Mouse (Mus musculus) E14TG2a.4 (cell line): ENCODE data around the gene Mgat4a.

Source experiments
- H3K27me3 ChIP-seq: 2 replicates; pipeline ENCODE4 v1.6.1; 2014; ENCODE audit warnings: low read length, control low read depth; ENCODE audit not compliant: insufficient read depth
- H3K36me3 ChIP-seq: 2 replicates; pipeline ENCODE4 v1.6.1; 2014; ENCODE audit warnings: low read length, control low read depth; ENCODE audit not compliant: insufficient read depth
- H3K4me1 ChIP-seq: replicated peaks from 2 replicates; pipeline ENCODE4 v1.6.1; 2014; ENCODE audit warnings: low read depth, low read length, control low read depth
- H3K4me3 ChIP-seq: replicated peaks from 2 replicates; pipeline ENCODE4 v1.5.1; 2014; ENCODE audit warnings: mild to moderate bottlenecking, low read length
- H3K9me3 ChIP-seq: 2 replicates; pipeline ENCODE4 v1.6.1; 2014; ENCODE audit warnings: low read length, control low read depth
- CTCF ChIP-seq: conservative IDR thresholded peaks from 2 replicates; pipeline ENCODE4 v1.5.1; 2014; ENCODE audit warnings: low read length
- NANOG ChIP-seq: IDR thresholded peaks from 2 replicates; pipeline ENCODE4 v1.6.1; 2014; ENCODE audit warnings: borderline replicate concordance, low read length, mixed read lengths
- POU5F1 ChIP-seq: IDR thresholded peaks from 2 replicates; pipeline ENCODE4 v1.6.1; 2014; ENCODE audit warnings: low read length, borderline replicate concordance

The Mgat4a gene

GRCm38 (mm10) chr1:37477928-37478327 is 62.9 kb downstream of the Mgat4a start:
- Histone ChIP-seq H3K4me3 (no peak overlapping the region), H3K4me1 (no peaks in the 10 kb centered on the region; the same call in 1 of the 2 replicates), H3K9me3 (no peaks in the 10 kb centered on the region), H3K27me3 (no peaks in the 10 kb centered on the region), H3K36me3 (no peaks in the 10 kb centered on the region)
- TF ChIP-seq CTCF, result no peak
- TF ChIP-seq POU5F1, result no peak
- TF ChIP-seq NANOG, result no peak

GRCm38 (mm10) chr1:37477250-37477649 is 63.6 kb downstream of the Mgat4a start:
- Histone ChIP-seq H3K27me3 (no peaks in the 10 kb centered on the region), H3K4me1 (no peaks in the 10 kb centered on the region; the same call in 1 of the 2 replicates)
- TF ChIP-seq POU5F1 (no peak), NANOG (no peak), CTCF (no peak)

GRCm38 (mm10) chr1:37475312-37475711 is 65.5 kb downstream of the Mgat4a start:
- TF ChIP-seq NANOG, result no peak
- TF ChIP-seq POU5F1, result no peak
- TF ChIP-seq CTCF, result no peak
- H3K36me3 ChIP-seq, result no peaks in the 10 kb centered on the region
- no peaks in the 10 kb centered on the region for H3K9me3 ChIP-seq
- no peaks in the 10 kb centered on the region for H3K4me1 ChIP-seq
- H3K4me3 ChIP-seq, result no peak overlapping the region
- H3K27me3 ChIP-seq, result no peaks in the 10 kb centered on the region

More at GRCm38 (mm10) chr1:37477250-37477649, 63.6 kb downstream of the Mgat4a start:
- no peaks in the 10 kb centered on the region for H3K36me3 ChIP-seq
- no peaks in the 10 kb centered on the region for H3K9me3 ChIP-seq
- H3K4me3 ChIP-seq, result no peak overlapping the region

- H3K4me3 ChIP-seq, result no peak overlapping the region
- H3K27me3 ChIP-seq, result no peaks in the 10 kb centered on the region
- TF ChIP-seq POU5F1 (no peak), CTCF (no peak), NANOG (no peak)
- no peaks in the 10 kb centered on the region for H3K4me1 ChIP-seq
- H3K9me3 ChIP-seq, result no peaks in the 10 kb centered on the region
- H3K36me3 ChIP-seq, result no peaks in the 10 kb centered on the region
Measured at GRCm38 (mm10) chr1:37474634-37475190, 66.1 kb downstream of the Mgat4a start.

- no peaks in the 10 kb centered on the region for H3K36me3 ChIP-seq
- TF ChIP-seq NANOG (no peak), POU5F1 (no peak), CTCF (no peak)
- H3K4me1 ChIP-seq, result no peaks in the 10 kb centered on the region
- no peaks in the 10 kb centered on the region for H3K27me3 ChIP-seq
- H3K9me3 ChIP-seq, result no peaks in the 10 kb centered on the region
- no peak overlapping the region for H3K4me3 ChIP-seq
Measured at GRCm38 (mm10) chr1:37474046-37474445, 66.8 kb downstream of the Mgat4a start.

GRCm38 (mm10) chr1:37473251-37473650 is 67.6 kb downstream of the Mgat4a start:
- Histone ChIP-seq H3K36me3 (no peaks in the 10 kb centered on the region), H3K4me3 (no peak overlapping the region), H3K4me1 (no peaks in the 10 kb centered on the region)

GRCm38 (mm10) chr1:37471179-37472148 is 69.4 kb downstream of the Mgat4a start:
- no peak for TF ChIP-seq CTCF
- no peak for TF ChIP-seq NANOG
- TF ChIP-seq POU5F1, result no peak
- H3K9me3 ChIP-seq, result no peaks in the 10 kb centered on the region
- H3K4me1 ChIP-seq, result no peaks in the 10 kb centered on the region
- H3K36me3 ChIP-seq, result no peaks in the 10 kb centered on the region
- no peak overlapping the region for H3K4me3 ChIP-seq
- no peaks in the 10 kb centered on the region for H3K27me3 ChIP-seq

More at GRCm38 (mm10) chr1:37473251-37473650, 67.6 kb downstream of the Mgat4a start:
- TF ChIP-seq POU5F1 (no peak), CTCF (no peak), NANOG (no peak)
- Histone ChIP-seq H3K27me3 (no peaks in the 10 kb centered on the region), H3K9me3 (no peaks in the 10 kb centered on the region)

GRCm38 (mm10) chr1:37469007-37469406 is 71.8 kb downstream of the Mgat4a start:
- Histone ChIP-seq H3K4me3 (no peak overlapping the region), H3K9me3 (no peaks in the 10 kb centered on the region), H3K27me3 (no peaks in the 10 kb centered on the region), H3K36me3 (no peaks in the 10 kb centered on the region), H3K4me1 (no peaks in the 10 kb centered on the region)
- no peak for TF ChIP-seq CTCF
- no peak for TF ChIP-seq NANOG

- TF ChIP-seq POU5F1, result no peak
- TF ChIP-seq CTCF, result no peak
- TF ChIP-seq NANOG, result no peak
- no peaks in the 10 kb centered on the region for H3K36me3 ChIP-seq
- no peaks in the 10 kb centered on the region for H3K9me3 ChIP-seq
- H3K4me1 ChIP-seq, result no peaks in the 10 kb centered on the region
- H3K27me3 ChIP-seq, result no peaks in the 10 kb centered on the region
- no peak overlapping the region for H3K4me3 ChIP-seq
Measured at GRCm38 (mm10) chr1:37467806-37468205, 73.0 kb downstream of the Mgat4a start.
